Mouse (Mus musculus): Measurements from ENCODE around the gene Tagln. TPM values are rescaled to one million over a fixed set of nuclear protein-coding genes. Genes with fewer than 3 reads are reported as not detected.
A peak's percentile ranks its signal among the peaks of the same experiment; 100 is the strongest.

Tagln gene
- 22.0 and 26.5 TPM in 2 replicates for polyA plus RNA-seq (2014; fragmentation: Nextera tagmentation; extraction: Ambion mirVana)

- no peaks in the 10 kb centered on the region for H3K36me3 ChIP-seq (ENCODE audit: control insufficient read depth, insufficient read depth, low read length)
- peak within 1 kb of the TSS; percentile 10; the same call in 1 of the 2 replicates for H3K4me3 ChIP-seq (ENCODE audit: low read depth, low read length)
- peak within 1 kb of the TSS; percentile 12; the same call in 1 of the 2 replicates for H3K9ac ChIP-seq (ENCODE audit: low read length)
- peaks cover 2% of the 10 kb centered on the region; the same call in 1 of the 2 replicates for H3K27me3 ChIP-seq (ENCODE audit: control insufficient read depth, insufficient read depth, low read length)
- H3K4me1 ChIP-seq (replicated peaks; ENCODE audit: control insufficient read depth, insufficient read depth, low read length), result 0 out of 2 replicates have a peak, but pooled peaks cover 3% of the 10 kb centered on the region
- H3K4me2 ChIP-seq (ENCODE audit: low read depth, low read length, severe bottlenecking), result peak within 1 kb of the TSS; percentile 42; the same call in 1 of the 2 replicates
- WGBS, result 6% methylated on average over 21 of the region's 21 CpGs
- no peak for ATAC-seq (replicated peaks; ENCODE audit: low FRiP score)
- H3K27ac ChIP-seq (ENCODE audit: low read depth, low read length), result no peak within 1 kb of the TSS
- no peaks in the 10 kb centered on the region for H3K9me3 ChIP-seq (ENCODE audit: control insufficient read depth, low read length)
- DNase-seq (ENCODE audit: low spot score), result peak; percentile 73
Measured at GRCm38 (mm10) chr9:45935628-45936210, at the start of gene Tagln. TSS of gene Tagln (minus strand) at chr9:45936058.

- ATAC-seq (replicated peaks; ENCODE audit: low FRiP score), result peak; percentile 72
- Histone ChIP-seq H3K27me3 (ENCODE audit: control insufficient read depth, insufficient read depth, low read length) (no peaks in the 10 kb centered on the region), H3K36me3 (ENCODE audit: control insufficient read depth, insufficient read depth, low read length) (no peaks in the 10 kb centered on the region; the same call in 1 of the 2 replicates), H3K9me3 (ENCODE audit: control insufficient read depth, low read length) (no peaks in the 10 kb centered on the region), H3K4me3 (ENCODE audit: low read depth, low read length) (peak overlapping the region; percentile 98), H3K27ac (ENCODE audit: low read depth, low read length) (peak overlapping the region; percentile 91), H3K4me1 (replicated peaks; ENCODE audit: control insufficient read depth, insufficient read depth, low read length) (peaks cover 2% of the 10 kb centered on the region; the same call in 1 of the 2 replicates), H3K4me2 (ENCODE audit: low read depth, low read length, severe bottlenecking) (peak overlapping the region; percentile 95), H3K9ac (ENCODE audit: low read length) (peak overlapping the region; percentile 98)
- peak; percentile 58 for DNase-seq (ENCODE audit: low spot score)
- WGBS, result under 1% methylated on average over 4 of the region's 4 CpGs
Measured at GRCm38 (mm10) chr9:45985229-45985567, 49.3 kb upstream of the Tagln start.

GRCm38 (mm10) chr9:45984409-45985228, 48.8 kb upstream of the Tagln start:
- Histone ChIP-seq H3K27ac (ENCODE audit: low read depth, low read length) (peak overlapping the region; percentile 91), H3K4me1 (replicated peaks; ENCODE audit: control insufficient read depth, insufficient read depth, low read length) (peaks cover 2% of the 10 kb centered on the region; the same call in 1 of the 2 replicates), H3K9ac (ENCODE audit: low read length) (peak overlapping the region; percentile 98), H3K4me2 (ENCODE audit: low read depth, low read length, severe bottlenecking) (peak overlapping the region; percentile 95), H3K4me3 (ENCODE audit: low read depth, low read length) (peak overlapping the region; percentile 98), H3K27me3 (ENCODE audit: control insufficient read depth, insufficient read depth, low read length) (no peaks in the 10 kb centered on the region), H3K36me3 (ENCODE audit: control insufficient read depth, insufficient read depth, low read length) (no peaks in the 10 kb centered on the region; the same call in 1 of the 2 replicates), H3K9me3 (ENCODE audit: control insufficient read depth, low read length) (no peaks in the 10 kb centered on the region)
- peak; percentile 94 for ATAC-seq (replicated peaks; ENCODE audit: low FRiP score)
- DNase-seq (ENCODE audit: low spot score), result peak; percentile 96
- WGBS, result under 1% methylated on average over 52 of the region's 76 CpGs

- H3K36me3 ChIP-seq (ENCODE audit: control insufficient read depth, insufficient read depth, low read length), result no peaks in the 10 kb centered on the region; the same call in 1 of the 2 replicates
- no peaks in the 10 kb centered on the region for H3K27me3 ChIP-seq (ENCODE audit: control insufficient read depth, insufficient read depth, low read length)
- peak overlapping the region; percentile 98 for H3K4me3 ChIP-seq (ENCODE audit: low read depth, low read length)
- peak overlapping the region; percentile 98 for H3K9ac ChIP-seq (ENCODE audit: low read length)
- H3K9me3 ChIP-seq (ENCODE audit: control insufficient read depth, low read length), result no peaks in the 10 kb centered on the region
- H3K27ac ChIP-seq (ENCODE audit: low read depth, low read length), result peak overlapping the region; percentile 91
- WGBS, result 3% methylated on average over 23 of the region's 23 CpGs
- H3K4me1 ChIP-seq (replicated peaks; ENCODE audit: control insufficient read depth, insufficient read depth, low read length), result peaks cover 2% of the 10 kb centered on the region; the same call in 1 of the 2 replicates
- DNase-seq (ENCODE audit: low spot score) (peak; percentile 58), ATAC-seq (replicated peaks; ENCODE audit: low FRiP score) (0 out of 2 replicates have a peak, but pooled peaks have one; percentile 8)
- peak overlapping the region; percentile 95 for H3K4me2 ChIP-seq (ENCODE audit: low read depth, low read length, severe bottlenecking)
Measured at GRCm38 (mm10) chr9:45983676-45984408, 48.0 kb upstream of the Tagln start.

- Histone ChIP-seq H3K4me1 (replicated peaks; ENCODE audit: control insufficient read depth, insufficient read depth, low read length) (peaks cover 2% of the 10 kb centered on the region; the same call in 1 of the 2 replicates), H3K27me3 (ENCODE audit: control insufficient read depth, insufficient read depth, low read length) (no peaks in the 10 kb centered on the region), H3K4me2 (ENCODE audit: low read depth, low read length, severe bottlenecking) (no peak overlapping the region), H3K27ac (ENCODE audit: low read depth, low read length) (no peak overlapping the region), H3K36me3 (ENCODE audit: control insufficient read depth, insufficient read depth, low read length) (no peaks in the 10 kb centered on the region; the same call in 1 of the 2 replicates), H3K9ac (ENCODE audit: low read length) (no peak overlapping the region), H3K4me3 (ENCODE audit: low read depth, low read length) (no peak overlapping the region), H3K9me3 (ENCODE audit: control insufficient read depth, low read length) (no peaks in the 10 kb centered on the region)
- ATAC-seq (replicated peaks; ENCODE audit: low FRiP score) (no peak), DNase-seq (ENCODE audit: low spot score) (no peak)
Measured at GRCm38 (mm10) chr9:45981331-45981730, 45.5 kb upstream of the Tagln start.

- no peaks in the 10 kb centered on the region for H3K9me3 ChIP-seq (ENCODE audit: control insufficient read depth, low read length)
- no peaks in the 10 kb centered on the region; the same call in 1 of the 2 replicates for H3K36me3 ChIP-seq (ENCODE audit: control insufficient read depth, insufficient read depth, low read length)
- no peak overlapping the region for H3K4me2 ChIP-seq (ENCODE audit: low read depth, low read length, severe bottlenecking)
- ATAC-seq (replicated peaks; ENCODE audit: low FRiP score) (no peak), DNase-seq (ENCODE audit: low spot score) (no peak)
- no peak overlapping the region for H3K9ac ChIP-seq (ENCODE audit: low read length)
- no peak overlapping the region for H3K4me3 ChIP-seq (ENCODE audit: low read depth, low read length)
- H3K4me1 ChIP-seq (replicated peaks; ENCODE audit: control insufficient read depth, insufficient read depth, low read length), result peaks cover 2% of the 10 kb centered on the region; the same call in 1 of the 2 replicates
- WGBS, result 77% methylated on average over 1 of the region's 1 CpGs
- H3K27ac ChIP-seq (ENCODE audit: low read depth, low read length), result no peak overlapping the region
- no peaks in the 10 kb centered on the region for H3K27me3 ChIP-seq (ENCODE audit: control insufficient read depth, insufficient read depth, low read length)
Measured at GRCm38 (mm10) chr9:45980611-45981010, 44.8 kb upstream of the Tagln start.

GRCm38 (mm10) chr9:45979778-45980177, 43.9 kb upstream of the Tagln start:
- Histone ChIP-seq H3K4me3 (ENCODE audit: low read depth, low read length) (no peak overlapping the region), H3K4me1 (replicated peaks; ENCODE audit: control insufficient read depth, insufficient read depth, low read length) (peaks cover 2% of the 10 kb centered on the region; the same call in 1 of the 2 replicates), H3K4me2 (ENCODE audit: low read depth, low read length, severe bottlenecking) (no peak overlapping the region), H3K9ac (ENCODE audit: low read length) (no peak overlapping the region), H3K27ac (ENCODE audit: low read depth, low read length) (no peak overlapping the region), H3K36me3 (ENCODE audit: control insufficient read depth, insufficient read depth, low read length) (no peaks in the 10 kb centered on the region; the same call in 1 of the 2 replicates), H3K9me3 (ENCODE audit: control insufficient read depth, low read length) (no peaks in the 10 kb centered on the region), H3K27me3 (ENCODE audit: control insufficient read depth, insufficient read depth, low read length) (no peaks in the 10 kb centered on the region)
- ATAC-seq (replicated peaks; ENCODE audit: low FRiP score) (no peak), DNase-seq (ENCODE audit: low spot score) (no peak)
- 94% methylated on average over 2 of the region's 2 CpGs for WGBS

GRCm38 (mm10) chr9:45976884-45977283, 41.0 kb upstream of the Tagln start:
- no peaks in the 10 kb centered on the region for H3K27me3 ChIP-seq (ENCODE audit: control insufficient read depth, insufficient read depth, low read length)
- H3K4me1 ChIP-seq (replicated peaks; ENCODE audit: control insufficient read depth, insufficient read depth, low read length), result no peaks in the 10 kb centered on the region
- no peaks in the 10 kb centered on the region for H3K9me3 ChIP-seq (ENCODE audit: control insufficient read depth, low read length)
- DNase-seq (ENCODE audit: low spot score) (no peak), ATAC-seq (replicated peaks; ENCODE audit: low FRiP score) (no peak)
- peaks cover 5% of the 10 kb centered on the region; the same call in 1 of the 2 replicates for H3K36me3 ChIP-seq (ENCODE audit: control insufficient read depth, insufficient read depth, low read length)
- H3K4me3 ChIP-seq (ENCODE audit: low read depth, low read length), result no peak overlapping the region
- H3K9ac ChIP-seq (ENCODE audit: low read length), result no peak overlapping the region
- no peak overlapping the region for H3K4me2 ChIP-seq (ENCODE audit: low read depth, low read length, severe bottlenecking)
- H3K27ac ChIP-seq (ENCODE audit: low read depth, low read length), result no peak overlapping the region
- WGBS, result 87% methylated on average over 2 of the region's 2 CpGs
